Mouse (Mus musculus): ENCODE data around the gene Slc16a9. TPM values are rescaled to one million over a fixed set of nuclear protein-coding genes. Genes with fewer than 3 reads are reported as not detected.

Slc16a9 gene
- polyA plus RNA-seq, 1 experiment from 2014 or later, result 1.2 TPM

DNA sequence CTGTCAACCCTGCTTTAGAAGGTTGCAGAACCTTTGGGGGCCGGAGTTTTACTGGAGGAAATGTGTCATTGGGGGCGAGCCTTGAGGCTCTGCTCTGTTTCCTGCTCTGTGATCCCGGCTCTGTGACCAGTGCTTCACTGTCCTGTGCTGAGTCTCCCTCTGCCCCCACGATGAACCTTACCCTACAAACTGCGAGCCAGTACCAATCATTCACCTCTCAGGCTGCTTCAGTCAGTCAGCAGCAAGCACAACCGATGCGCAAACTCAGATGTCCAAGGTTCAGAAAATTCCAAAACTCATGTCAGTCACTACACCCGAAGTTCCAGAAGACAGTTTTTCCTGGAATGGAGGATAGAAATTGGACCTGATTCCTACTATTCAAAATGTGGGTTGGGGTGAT is 64.5 kb downstream of the Slc16a9 start:
- no peaks in the 10 kb centered on the region for H3K9me3 ChIP-seq (ENCODE audit: control insufficient read depth, low read length)
- no peak for ATAC-seq
- H3K4me3 ChIP-seq (replicated peaks; ENCODE audit: low read length), result no peak overlapping the region
- no peak overlapping the region for H3K27ac ChIP-seq (ENCODE audit: low read length)
- H3K4me1 ChIP-seq (replicated peaks; ENCODE audit: control insufficient read depth, insufficient read depth, low read length), result no peaks in the 10 kb centered on the region
- WGBS, result 96% methylated on average over 8 of the region's 8 CpGs
- no peak overlapping the region for H3K4me2 ChIP-seq (ENCODE audit: low read length)
- no peaks in the 10 kb centered on the region for H3K36me3 ChIP-seq (ENCODE audit: control insufficient read depth, insufficient read depth)
- no peaks in the 10 kb centered on the region for H3K27me3 ChIP-seq (replicated peaks; ENCODE audit: control insufficient read depth, insufficient read depth, low read length)
- no peak overlapping the region for H3K9ac ChIP-seq (replicated peaks; ENCODE audit: low read depth, low read length)

DNA sequence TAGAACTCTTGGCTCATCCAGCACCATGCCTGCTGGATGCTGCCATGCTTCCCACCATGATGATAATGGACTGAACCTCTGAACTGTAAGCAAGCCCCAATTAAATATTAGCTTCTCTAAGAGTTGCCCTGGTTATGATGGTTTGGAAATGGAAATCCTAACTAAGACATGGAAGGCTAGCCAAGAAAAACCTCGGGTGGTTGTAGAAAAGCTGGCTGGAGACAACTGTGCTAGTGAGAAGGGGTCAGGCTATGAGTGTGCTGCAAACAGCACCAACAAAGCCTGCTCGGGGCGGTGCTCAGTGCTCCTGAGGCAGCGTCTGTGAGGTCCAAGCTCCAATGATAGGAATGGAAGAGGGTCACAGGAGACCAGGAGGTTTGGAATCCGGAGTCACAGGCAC is 65.7 kb downstream of the Slc16a9 start:
- no peaks in the 10 kb centered on the region for H3K36me3 ChIP-seq (ENCODE audit: control insufficient read depth, insufficient read depth)
- H3K27me3 ChIP-seq (replicated peaks; ENCODE audit: control insufficient read depth, insufficient read depth, low read length), result no peaks in the 10 kb centered on the region
- H3K9me3 ChIP-seq (ENCODE audit: control insufficient read depth, low read length), result no peaks in the 10 kb centered on the region
- H3K9ac ChIP-seq (replicated peaks; ENCODE audit: low read depth, low read length), result no peak overlapping the region
- H3K4me1 ChIP-seq (replicated peaks; ENCODE audit: control insufficient read depth, insufficient read depth, low read length), result no peaks in the 10 kb centered on the region
- no peak overlapping the region for H3K27ac ChIP-seq (ENCODE audit: low read length)
- WGBS, result 87% methylated on average over 5 of the region's 5 CpGs
- no peak for ATAC-seq
- no peak overlapping the region for H3K4me2 ChIP-seq (ENCODE audit: low read length)
- no peak overlapping the region for H3K4me3 ChIP-seq (replicated peaks; ENCODE audit: low read length)

DNA sequence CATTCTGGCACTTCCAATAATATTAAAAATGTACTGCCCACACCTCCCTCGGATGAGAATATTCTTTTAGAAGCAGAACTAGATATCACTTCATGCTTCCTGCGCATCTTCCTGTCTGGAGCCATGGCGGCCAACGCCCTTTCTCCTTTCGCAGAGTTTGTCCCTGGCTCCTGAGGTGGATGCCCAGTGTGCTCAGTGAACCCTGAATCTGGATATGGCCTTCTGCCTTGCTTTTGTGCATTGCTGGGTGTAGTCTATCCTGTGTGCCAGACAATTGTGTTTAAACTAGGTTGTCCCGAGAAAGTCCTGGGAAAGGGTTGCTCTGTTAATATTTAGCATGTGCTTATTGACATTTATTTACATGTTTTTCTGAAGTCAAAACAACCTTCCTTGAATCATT is 71.0 kb downstream of the Slc16a9 start:
- Histone ChIP-seq H3K9ac (replicated peaks; ENCODE audit: low read depth, low read length) (no peak overlapping the region), H3K36me3 (ENCODE audit: control insufficient read depth, insufficient read depth) (no peaks in the 10 kb centered on the region), H3K27me3 (replicated peaks; ENCODE audit: control insufficient read depth, insufficient read depth, low read length) (no peaks in the 10 kb centered on the region), H3K4me1 (replicated peaks; ENCODE audit: control insufficient read depth, insufficient read depth, low read length) (0 out of 2 replicates have a peak, but pooled peaks cover 2% of the 10 kb centered on the region), H3K9me3 (ENCODE audit: control insufficient read depth, low read length) (no peaks in the 10 kb centered on the region), H3K27ac (ENCODE audit: low read length) (no peak overlapping the region), H3K4me3 (replicated peaks; ENCODE audit: low read length) (no peak overlapping the region), H3K4me2 (ENCODE audit: low read length) (no peak overlapping the region)
- ATAC-seq, result no peak
- 92% methylated on average over 6 of the region's 6 CpGs for WGBS

DNA sequence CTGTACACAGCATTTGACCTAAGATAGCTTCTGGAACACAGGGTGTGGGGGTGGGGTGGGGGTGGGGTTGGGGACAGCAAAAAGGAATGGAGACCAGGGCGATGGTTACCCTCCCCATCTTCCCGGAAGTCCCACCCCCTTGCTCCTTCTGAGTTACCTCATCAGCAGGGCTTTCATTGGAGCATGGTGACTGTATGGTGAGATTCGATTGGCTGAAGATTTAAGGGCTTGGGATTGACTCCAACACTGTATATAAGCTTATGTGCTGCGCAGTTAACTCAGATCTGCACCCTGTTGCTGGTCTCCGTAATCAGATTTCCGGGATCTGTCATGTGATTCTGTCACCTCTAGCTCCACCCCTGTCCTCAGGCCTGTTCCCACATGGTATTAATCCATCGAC is 72.0 kb downstream of the Slc16a9 start:
- 0 out of 2 replicates have a peak, but pooled peaks cover 2% of the 10 kb centered on the region for H3K4me1 ChIP-seq (replicated peaks; ENCODE audit: control insufficient read depth, insufficient read depth, low read length)
- no peak overlapping the region for H3K9ac ChIP-seq (replicated peaks; ENCODE audit: low read depth, low read length)
- no peak overlapping the region for H3K27ac ChIP-seq (ENCODE audit: low read length)
- ATAC-seq, result no peak
- no peaks in the 10 kb centered on the region for H3K27me3 ChIP-seq (replicated peaks; ENCODE audit: control insufficient read depth, insufficient read depth, low read length)
- no peak overlapping the region for H3K4me3 ChIP-seq (replicated peaks; ENCODE audit: low read length)
- H3K36me3 ChIP-seq (ENCODE audit: control insufficient read depth, insufficient read depth), result no peaks in the 10 kb centered on the region
- H3K9me3 ChIP-seq (ENCODE audit: control insufficient read depth, low read length), result no peaks in the 10 kb centered on the region
- 85% methylated on average over 7 of the region's 7 CpGs for WGBS
- H3K4me2 ChIP-seq (ENCODE audit: low read length), result no peak overlapping the region

DNA sequence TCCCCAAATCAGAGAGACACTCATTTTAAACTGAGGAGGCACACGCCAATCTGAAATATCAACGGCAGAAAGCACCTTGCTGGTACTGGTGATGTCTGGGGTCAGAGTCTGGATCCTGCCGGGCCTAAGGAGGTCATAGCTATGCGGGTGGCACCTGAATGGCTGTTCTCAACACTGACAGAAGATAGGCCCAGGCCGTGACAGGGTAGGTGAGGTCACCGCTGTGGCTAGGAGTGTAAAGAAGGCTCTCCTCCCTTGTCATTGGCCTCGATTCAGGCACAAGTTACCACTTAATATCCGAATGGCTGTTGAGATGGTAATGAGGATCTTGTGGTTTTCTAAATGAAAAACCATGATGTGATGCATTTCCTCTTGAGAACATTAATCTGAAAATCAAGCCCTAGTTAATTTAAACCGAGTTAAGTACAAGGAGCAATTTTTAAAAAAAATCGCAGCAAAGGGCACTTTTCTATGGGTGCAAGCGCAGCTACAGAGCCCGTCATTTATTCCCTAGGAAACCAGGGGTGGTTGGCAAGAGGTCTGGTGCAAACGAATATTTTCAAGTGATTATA is 72.6 kb downstream of the Slc16a9 start:
- Histone ChIP-seq H3K4me1 (replicated peaks; ENCODE audit: control insufficient read depth, insufficient read depth, low read length) (0 out of 2 replicates have a peak, but pooled peaks cover 2% of the 10 kb centered on the region), H3K9me3 (ENCODE audit: control insufficient read depth, low read length) (no peaks in the 10 kb centered on the region), H3K4me3 (replicated peaks; ENCODE audit: low read length) (no peak overlapping the region), H3K27me3 (replicated peaks; ENCODE audit: control insufficient read depth, insufficient read depth, low read length) (no peaks in the 10 kb centered on the region), H3K4me2 (ENCODE audit: low read length) (no peak overlapping the region), H3K27ac (ENCODE audit: low read length) (no peak overlapping the region), H3K36me3 (ENCODE audit: control insufficient read depth, insufficient read depth) (no peaks in the 10 kb centered on the region), H3K9ac (replicated peaks; ENCODE audit: low read depth, low read length) (no peak overlapping the region)
- no peak for ATAC-seq
- WGBS, result 72% methylated on average over 13 of the region's 13 CpGs

DNA sequence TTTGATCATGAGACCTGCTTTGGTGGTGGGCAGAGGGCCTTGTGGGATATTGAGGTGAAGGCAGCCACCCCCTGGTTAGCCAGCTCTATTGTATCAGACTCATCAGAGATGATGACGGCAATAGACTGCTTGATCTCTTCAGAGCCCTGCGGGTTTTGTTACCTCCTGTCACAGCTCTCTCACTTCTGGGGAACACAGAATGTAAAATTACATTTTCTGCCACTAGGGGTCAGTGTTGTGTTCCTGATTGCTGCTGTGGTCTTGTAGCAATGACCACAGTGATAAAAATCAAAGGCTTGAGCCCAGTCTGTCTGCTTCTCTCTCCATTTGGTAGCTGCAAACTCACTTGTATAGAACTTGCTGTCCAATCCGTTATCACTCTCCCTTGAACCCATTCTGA is 73.7 kb downstream of the Slc16a9 start:
- Histone ChIP-seq H3K9ac (replicated peaks; ENCODE audit: low read depth, low read length) (no peak overlapping the region), H3K9me3 (ENCODE audit: control insufficient read depth, low read length) (no peaks in the 10 kb centered on the region), H3K4me1 (replicated peaks; ENCODE audit: control insufficient read depth, insufficient read depth, low read length) (0 out of 2 replicates have a peak, but pooled peaks cover 2% of the 10 kb centered on the region), H3K36me3 (ENCODE audit: control insufficient read depth, insufficient read depth) (no peaks in the 10 kb centered on the region), H3K4me3 (replicated peaks; ENCODE audit: low read length) (no peak overlapping the region), H3K4me2 (ENCODE audit: low read length) (no peak overlapping the region), H3K27me3 (replicated peaks; ENCODE audit: control insufficient read depth, insufficient read depth, low read length) (no peaks in the 10 kb centered on the region), H3K27ac (ENCODE audit: low read length) (no peak overlapping the region)
- ATAC-seq, result peak; percentile 62
- WGBS, result 5% methylated on average over 3 of the region's 3 CpGs

DNA sequence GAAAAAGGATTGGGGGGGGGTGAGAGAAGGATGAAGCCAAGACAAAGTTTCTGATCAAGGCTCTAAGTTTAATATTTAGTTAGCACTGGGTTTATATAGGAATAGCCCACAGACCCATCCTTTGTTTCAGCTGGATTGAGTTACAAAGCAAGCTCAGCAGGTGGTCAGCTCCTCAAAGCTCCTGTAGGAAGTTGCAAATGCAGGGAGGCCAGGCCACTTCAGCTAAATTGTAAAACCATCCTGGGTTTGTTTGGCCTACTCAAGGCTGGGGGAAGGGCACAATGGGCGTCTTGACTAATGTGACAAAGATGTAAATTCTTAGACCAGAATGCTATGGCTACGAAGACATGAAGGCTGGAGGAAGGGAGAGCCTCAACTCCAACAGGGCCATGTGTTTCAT is 80.6 kb downstream of the Slc16a9 start:
- Histone ChIP-seq H3K4me3 (replicated peaks; ENCODE audit: low read length) (no peak overlapping the region), H3K4me1 (replicated peaks; ENCODE audit: control insufficient read depth, insufficient read depth, low read length) (no peaks in the 10 kb centered on the region), H3K9ac (replicated peaks; ENCODE audit: low read depth, low read length) (no peak overlapping the region), H3K9me3 (ENCODE audit: control insufficient read depth, low read length) (no peaks in the 10 kb centered on the region), H3K4me2 (ENCODE audit: low read length) (no peak overlapping the region), H3K27ac (ENCODE audit: low read length) (no peak overlapping the region), H3K27me3 (replicated peaks; ENCODE audit: control insufficient read depth, insufficient read depth, low read length) (no peaks in the 10 kb centered on the region), H3K36me3 (ENCODE audit: control insufficient read depth, insufficient read depth) (no peaks in the 10 kb centered on the region)
- WGBS, result 30% methylated on average over 2 of the region's 2 CpGs
- ATAC-seq, result no peak

DNA sequence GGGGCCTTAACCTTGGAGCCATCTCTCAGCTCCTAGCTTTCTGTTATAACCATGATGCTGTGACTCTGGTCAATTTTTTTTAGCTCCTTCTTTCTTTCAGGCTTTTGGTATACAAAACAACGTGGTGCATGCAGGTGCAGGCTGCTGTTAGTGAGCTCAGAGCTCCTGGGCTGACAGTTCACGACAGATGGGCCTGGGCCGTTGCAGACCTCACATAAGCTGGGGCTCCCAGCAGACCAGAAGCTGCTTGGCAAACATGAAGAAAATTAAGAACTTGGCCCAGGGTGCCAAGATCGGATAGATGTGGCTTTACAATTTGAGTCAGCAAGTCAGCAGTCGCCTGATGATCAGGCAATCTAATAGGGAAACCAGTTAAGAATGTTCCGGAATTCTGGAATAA is 82.4 kb downstream of the Slc16a9 start:
- WGBS, result 86% methylated on average over 6 of the region's 6 CpGs
- no peak for ATAC-seq
- H3K36me3 ChIP-seq (ENCODE audit: control insufficient read depth, insufficient read depth), result no peaks in the 10 kb centered on the region
- no peaks in the 10 kb centered on the region for H3K27me3 ChIP-seq (replicated peaks; ENCODE audit: control insufficient read depth, insufficient read depth, low read length)
- no peaks in the 10 kb centered on the region for H3K9me3 ChIP-seq (ENCODE audit: control insufficient read depth, low read length)
- no peak overlapping the region for H3K4me2 ChIP-seq (ENCODE audit: low read length)
- H3K4me3 ChIP-seq (replicated peaks; ENCODE audit: low read length), result no peak overlapping the region
- no peak overlapping the region for H3K27ac ChIP-seq (ENCODE audit: low read length)
- no peaks in the 10 kb centered on the region for H3K4me1 ChIP-seq (replicated peaks; ENCODE audit: control insufficient read depth, insufficient read depth, low read length)
- no peak overlapping the region for H3K9ac ChIP-seq (replicated peaks; ENCODE audit: low read depth, low read length)

DNA sequence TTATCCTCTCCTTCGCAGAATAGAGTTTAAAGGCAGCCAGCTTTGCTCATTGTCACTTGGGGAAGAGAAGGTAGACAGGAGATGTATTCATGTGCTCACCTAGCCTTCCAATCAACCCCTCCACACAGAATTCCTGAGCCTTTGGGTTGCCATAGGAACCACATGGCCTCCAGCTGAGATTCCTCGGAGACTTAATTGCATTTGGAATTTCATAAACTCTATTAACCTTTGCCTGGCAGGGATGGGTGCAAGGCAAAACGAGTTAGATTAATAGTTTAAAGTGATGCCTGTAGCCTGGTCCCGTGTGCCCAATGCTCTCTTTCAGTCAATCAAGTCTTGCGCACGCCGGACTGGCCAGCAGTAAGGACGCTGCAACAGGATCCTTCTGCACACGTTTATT is 83.2 kb downstream of the Slc16a9 start:
- Histone ChIP-seq H3K4me2 (ENCODE audit: low read length) (no peak overlapping the region), H3K9me3 (ENCODE audit: control insufficient read depth, low read length) (no peaks in the 10 kb centered on the region), H3K4me3 (replicated peaks; ENCODE audit: low read length) (no peak overlapping the region), H3K9ac (replicated peaks; ENCODE audit: low read depth, low read length) (no peak overlapping the region), H3K27ac (ENCODE audit: low read length) (no peak overlapping the region), H3K4me1 (replicated peaks; ENCODE audit: control insufficient read depth, insufficient read depth, low read length) (no peaks in the 10 kb centered on the region), H3K36me3 (ENCODE audit: control insufficient read depth, insufficient read depth) (no peaks in the 10 kb centered on the region), H3K27me3 (replicated peaks; ENCODE audit: control insufficient read depth, insufficient read depth, low read length) (no peaks in the 10 kb centered on the region)
- no peak; the same call in 1 of the 2 replicates for ATAC-seq
- WGBS, result 69% methylated on average over 9 of the region's 9 CpGs

Data from forebrain, embryonic 16.5 days (tissue).